Mouse (Mus musculus): Measurements from ENCODE around the gene Polr1d. TPM values are rescaled to one million over a fixed set of nuclear protein-coding genes. Genes with fewer than 3 reads are reported as not detected.

Gene Polr1d
- polyA plus RNA-seq, 1 experiment from 2014 or later: 118 TPM

DNA sequence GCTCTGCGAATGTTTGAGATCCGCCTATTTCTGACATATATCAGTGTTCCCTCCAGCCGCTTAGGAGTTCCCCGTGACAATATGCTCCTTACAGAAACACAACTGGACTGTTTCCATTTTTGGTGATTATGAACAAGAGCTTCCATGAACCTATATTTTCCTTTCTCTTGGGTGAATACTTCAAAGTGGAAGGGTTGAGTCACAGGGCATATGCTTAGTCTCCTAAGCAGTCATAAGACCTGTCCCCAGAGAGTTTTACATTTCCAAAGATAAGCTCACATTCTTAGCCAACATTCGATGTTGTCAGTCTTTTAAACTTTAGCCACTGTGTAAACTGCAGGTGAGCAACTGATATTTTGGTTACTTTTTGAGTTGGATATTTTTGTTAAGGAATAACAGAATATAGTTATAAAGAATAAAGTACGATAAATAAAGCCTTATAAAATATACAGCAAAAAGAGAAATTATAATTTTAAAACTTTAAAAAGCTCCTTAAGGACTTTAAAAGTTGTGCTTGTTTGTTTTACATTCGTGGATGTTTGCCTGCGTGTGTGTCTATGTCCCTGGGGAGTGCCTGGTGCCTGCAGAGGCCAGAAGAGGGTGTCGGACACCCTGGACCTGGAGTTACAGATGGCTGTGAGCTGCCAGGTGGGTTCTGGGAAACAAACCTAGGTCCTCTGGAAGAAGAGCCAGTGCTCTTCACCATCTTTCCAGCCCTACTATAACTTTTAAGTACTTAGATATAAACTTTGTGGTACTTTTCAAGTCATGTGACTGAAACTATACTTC lies 19.0 kb upstream of the Polr1d start:
- no peak for ATAC-seq
- H3K36me3 ChIP-seq (ENCODE audit: poor library complexity, severe bottlenecking): no peaks in the 10 kb centered on the region
- H3K9ac ChIP-seq: no peak overlapping the region
- WGBS: 91% methylated on average over 9 of the region's 9 CpGs
- no peak overlapping the region for H3K4me3 ChIP-seq
- H3K4me1 ChIP-seq: no peaks in the 10 kb centered on the region
- H3K9me3 ChIP-seq (replicated peaks): no peaks in the 10 kb centered on the region
- H3K4me2 ChIP-seq: no peak overlapping the region
- H3K27me3 ChIP-seq: no peaks in the 10 kb centered on the region
- no peak overlapping the region for H3K27ac ChIP-seq

DNA sequence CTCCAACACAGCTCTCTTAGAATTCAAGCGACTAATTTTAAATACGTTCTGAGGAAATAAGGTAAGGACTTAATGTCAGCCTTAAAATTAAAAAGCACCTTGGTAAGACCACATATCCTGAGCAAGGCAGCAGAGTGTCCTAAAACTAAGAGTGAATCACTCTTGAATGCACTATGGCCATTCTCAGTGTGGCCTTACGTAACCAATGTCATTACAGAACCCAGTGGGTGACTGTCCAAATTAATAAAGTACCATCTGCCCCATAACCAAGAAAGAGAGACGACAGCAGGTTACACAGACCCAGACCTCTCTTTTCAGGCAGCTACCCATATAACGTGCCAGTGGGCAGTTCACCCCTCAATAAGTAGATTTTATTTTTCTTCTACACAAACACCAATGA lies 18.2 kb upstream of the Polr1d start:
- Histone ChIP-seq H3K4me3 (no peak overlapping the region), H3K4me2 (no peak overlapping the region), H3K27ac (no peak overlapping the region), H3K9me3 (replicated peaks) (no peaks in the 10 kb centered on the region), H3K9ac (no peak overlapping the region), H3K27me3 (no peaks in the 10 kb centered on the region), H3K4me1 (no peaks in the 10 kb centered on the region), H3K36me3 (ENCODE audit: poor library complexity, severe bottlenecking) (no peaks in the 10 kb centered on the region)
- no peak for ATAC-seq
- WGBS: 87% methylated on average over 5 of the region's 5 CpGs

DNA sequence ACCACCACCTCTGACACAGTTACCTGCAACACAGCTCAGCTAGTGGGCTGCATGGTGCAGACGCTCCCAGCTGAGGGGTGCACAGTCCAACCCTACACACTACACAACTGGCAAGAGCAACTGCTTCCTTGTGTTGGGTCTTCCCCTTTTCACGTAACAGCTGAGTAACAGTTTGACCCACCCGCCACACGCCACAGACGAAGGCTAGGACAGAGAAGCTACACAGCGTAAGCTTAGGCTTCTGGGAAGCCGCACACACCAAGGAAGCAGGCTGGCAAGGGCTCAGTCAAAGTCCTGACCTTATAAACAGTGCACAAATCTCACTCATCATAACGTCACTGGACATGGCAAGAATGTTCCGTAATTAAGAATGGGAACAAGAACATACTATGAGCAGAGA lies 17.5 kb upstream of the Polr1d start:
- H3K4me2 ChIP-seq: no peak overlapping the region
- no peaks in the 10 kb centered on the region for H3K9me3 ChIP-seq (replicated peaks)
- H3K36me3 ChIP-seq (ENCODE audit: poor library complexity, severe bottlenecking): no peaks in the 10 kb centered on the region
- H3K27me3 ChIP-seq: no peaks in the 10 kb centered on the region
- H3K4me3 ChIP-seq: no peak overlapping the region
- no peaks in the 10 kb centered on the region for H3K4me1 ChIP-seq
- 84% methylated on average over 9 of the region's 9 CpGs for WGBS
- ATAC-seq: no peak
- no peak overlapping the region for H3K9ac ChIP-seq
- H3K27ac ChIP-seq: no peak overlapping the region

DNA sequence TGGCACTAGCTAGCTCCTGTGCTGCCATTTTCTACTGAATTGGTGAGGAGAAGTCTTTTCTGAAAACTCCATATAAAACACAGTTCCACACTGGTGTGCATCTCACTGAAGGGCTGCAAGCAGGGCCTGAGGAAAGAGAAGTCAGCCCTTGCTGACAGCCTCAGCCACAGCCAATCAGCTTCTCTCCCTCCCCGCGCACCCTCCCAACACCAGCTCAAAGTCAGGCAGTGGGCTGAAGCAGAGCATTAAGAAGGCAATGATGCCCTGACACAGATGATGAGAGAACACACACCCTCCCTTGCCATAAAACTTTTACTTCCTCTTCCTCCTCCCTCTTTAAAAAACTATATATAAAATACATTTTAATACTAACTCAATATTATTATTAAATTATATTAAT lies 16.8 kb upstream of the Polr1d start:
- Histone ChIP-seq H3K9me3 (replicated peaks) (no peaks in the 10 kb centered on the region), H3K27me3 (no peaks in the 10 kb centered on the region), H3K27ac (no peak overlapping the region), H3K9ac (no peak overlapping the region), H3K4me1 (no peaks in the 10 kb centered on the region), H3K4me3 (no peak overlapping the region), H3K4me2 (no peak overlapping the region), H3K36me3 (ENCODE audit: poor library complexity, severe bottlenecking) (no peaks in the 10 kb centered on the region)
- ATAC-seq: no peak
- 85% methylated on average over 2 of the region's 2 CpGs for WGBS

DNA sequence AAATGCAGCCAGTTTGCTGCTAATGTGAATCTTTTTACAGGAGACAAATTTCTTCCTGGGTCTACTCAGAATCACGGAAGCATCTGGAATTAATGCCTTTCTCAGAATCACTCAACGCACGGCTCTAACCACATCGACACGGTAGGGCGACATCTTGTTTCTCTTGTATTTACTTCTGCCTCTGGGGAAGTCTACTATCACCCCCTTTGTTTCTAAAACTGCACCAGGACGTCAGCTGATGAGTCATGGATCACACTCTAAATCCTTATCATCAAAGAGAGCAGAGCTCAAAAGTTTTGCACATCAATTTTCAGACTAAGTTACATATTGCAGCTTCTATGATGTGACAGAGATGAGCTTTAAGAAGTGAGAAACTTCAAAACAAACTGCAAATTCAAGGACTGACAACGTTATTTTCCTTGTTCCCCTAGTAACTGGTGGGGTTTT lies 13.6 kb upstream of the Polr1d start:
- no peaks in the 10 kb centered on the region for H3K27me3 ChIP-seq
- ATAC-seq: no peak
- no peak overlapping the region for H3K9ac ChIP-seq
- H3K4me1 ChIP-seq: no peaks in the 10 kb centered on the region
- no peaks in the 10 kb centered on the region for H3K36me3 ChIP-seq (ENCODE audit: poor library complexity, severe bottlenecking)
- H3K4me3 ChIP-seq: no peak overlapping the region
- no peaks in the 10 kb centered on the region for H3K9me3 ChIP-seq (replicated peaks)
- H3K27ac ChIP-seq: no peak overlapping the region
- 82% methylated on average over 8 of the region's 8 CpGs for WGBS
- no peak overlapping the region for H3K4me2 ChIP-seq

DNA sequence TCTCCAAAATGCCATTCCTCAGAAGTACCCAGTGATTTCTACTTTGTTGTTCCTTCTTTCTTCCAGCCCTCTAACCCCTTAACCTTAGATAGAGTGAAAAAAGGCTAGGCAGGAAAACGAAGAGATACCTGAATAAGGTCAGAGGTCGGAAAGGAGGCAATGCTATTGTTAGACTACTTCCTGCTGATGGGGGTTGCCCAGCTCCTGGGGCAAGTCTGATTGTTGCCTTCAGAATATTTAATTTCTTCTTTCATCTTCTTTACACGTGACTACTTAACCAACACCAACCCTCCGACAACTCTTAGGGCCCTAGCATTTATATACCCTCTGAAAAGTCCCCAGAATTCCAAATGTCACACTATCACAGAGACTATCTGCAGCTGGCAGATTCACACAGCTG lies 10.7 kb upstream of the Polr1d start:
- H3K36me3 ChIP-seq (ENCODE audit: poor library complexity, severe bottlenecking): no peaks in the 10 kb centered on the region
- no peak overlapping the region for H3K27ac ChIP-seq
- no peak overlapping the region for H3K4me2 ChIP-seq
- no peak for ATAC-seq
- H3K4me1 ChIP-seq: no peaks in the 10 kb centered on the region
- no peak overlapping the region for H3K4me3 ChIP-seq
- H3K27me3 ChIP-seq: no peaks in the 10 kb centered on the region
- H3K9ac ChIP-seq: no peak overlapping the region
- WGBS: 56% methylated on average over 4 of the region's 4 CpGs
- H3K9me3 ChIP-seq (replicated peaks): no peaks in the 10 kb centered on the region

DNA sequence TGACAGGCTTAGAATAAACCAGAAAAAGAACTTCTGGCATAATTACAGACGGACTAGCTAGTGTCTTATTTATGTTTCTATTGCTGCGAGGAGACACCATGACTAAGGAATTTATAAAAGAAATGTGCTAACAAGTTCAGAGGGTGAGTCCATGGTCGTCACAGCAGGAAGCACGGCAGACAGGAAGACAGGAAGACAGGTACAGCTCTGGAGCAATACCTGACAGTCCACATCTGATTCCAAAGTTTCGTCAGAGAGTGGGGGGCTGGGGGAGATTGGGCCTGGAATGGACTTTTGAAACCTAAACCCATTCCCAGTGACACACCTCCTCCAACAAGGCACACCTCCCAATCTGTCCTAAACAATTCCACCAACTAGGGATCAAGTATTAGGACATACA lies 9.9 kb upstream of the Polr1d start:
- 89% methylated on average over 5 of the region's 5 CpGs for WGBS
- no peaks in the 10 kb centered on the region for H3K27me3 ChIP-seq

DNA sequence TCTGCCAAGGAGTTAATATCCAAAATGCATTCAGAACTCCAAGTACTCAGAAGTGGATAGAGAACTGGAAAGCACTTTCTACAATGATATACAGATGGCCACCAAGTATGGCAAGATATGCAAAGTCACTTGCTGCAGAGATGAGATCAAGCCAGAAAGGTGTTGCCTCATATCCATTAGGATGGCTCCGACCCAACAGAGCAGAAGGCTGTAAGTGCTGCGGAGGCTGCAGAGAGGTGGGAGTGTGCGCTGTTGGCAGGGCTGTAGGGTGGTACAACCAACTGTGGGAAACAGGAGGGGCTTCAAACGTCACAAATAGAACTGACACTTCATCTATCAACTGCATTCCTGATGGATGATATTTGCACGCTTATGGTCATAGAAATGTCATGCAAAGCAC lies 8.0 kb upstream of the Polr1d start:
- H3K9ac ChIP-seq: no peak overlapping the region
- ATAC-seq: peak; percentile 82; the same call in 1 of the 2 replicates
- H3K4me1 ChIP-seq: no peaks in the 10 kb centered on the region
- no peaks in the 10 kb centered on the region for H3K9me3 ChIP-seq (replicated peaks)
- WGBS: 78% methylated on average over 5 of the region's 5 CpGs
- H3K4me3 ChIP-seq: no peak overlapping the region
- no peak overlapping the region for H3K27ac ChIP-seq
- H3K27me3 ChIP-seq: no peaks in the 10 kb centered on the region
- H3K4me2 ChIP-seq: no peak overlapping the region
- no peaks in the 10 kb centered on the region for H3K36me3 ChIP-seq (ENCODE audit: poor library complexity, severe bottlenecking)

More for the DNA sequence above, 9.9 kb upstream of the Polr1d start:
- no peak overlapping the region for H3K9ac ChIP-seq
- no peak overlapping the region for H3K27ac ChIP-seq
- no peaks in the 10 kb centered on the region for H3K4me1 ChIP-seq
- no peak overlapping the region for H3K4me2 ChIP-seq
- H3K36me3 ChIP-seq (ENCODE audit: poor library complexity, severe bottlenecking): no peaks in the 10 kb centered on the region
- H3K9me3 ChIP-seq (replicated peaks): no peaks in the 10 kb centered on the region
- no peak for ATAC-seq
- no peak overlapping the region for H3K4me3 ChIP-seq

DNA sequence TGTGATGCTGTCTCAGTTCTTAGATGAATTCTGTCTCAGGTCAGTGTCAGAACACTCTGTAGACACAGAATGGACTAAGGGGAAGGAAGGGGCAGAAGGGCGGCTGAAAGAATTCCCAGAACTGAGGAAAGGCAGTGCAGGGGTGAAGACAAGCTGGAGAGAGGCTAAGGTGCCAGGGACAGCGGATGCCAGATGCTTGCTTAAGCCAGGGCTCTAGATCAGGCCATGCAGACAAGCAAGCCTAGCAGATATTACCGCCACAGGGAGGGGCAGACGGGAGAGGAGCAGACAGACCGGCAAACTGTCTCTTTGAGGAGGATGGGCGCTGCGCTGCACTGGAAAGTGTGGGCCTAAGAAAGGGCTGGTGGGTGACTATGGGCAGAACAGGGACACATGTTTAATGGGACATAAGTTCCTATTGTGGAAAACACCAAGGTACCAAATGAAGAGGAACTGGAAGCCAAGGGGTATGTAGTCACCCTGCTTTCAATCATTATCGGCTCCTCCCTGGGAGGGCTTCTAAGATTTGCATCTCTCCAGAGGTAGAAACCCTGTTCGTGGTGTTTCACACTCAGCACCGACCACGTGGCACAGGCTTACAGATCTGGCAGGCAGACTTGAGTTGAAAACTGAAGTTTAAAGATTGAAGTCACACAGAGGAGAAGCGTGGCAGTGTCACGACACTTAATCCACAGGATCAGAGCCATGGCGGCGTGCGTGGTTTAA lies 5.9 kb upstream of the Polr1d start:
- 82% methylated on average over 16 of the region's 16 CpGs for WGBS
- no peak overlapping the region for H3K27ac ChIP-seq
- H3K36me3 ChIP-seq (ENCODE audit: poor library complexity, severe bottlenecking): no peaks in the 10 kb centered on the region
- no peaks in the 10 kb centered on the region for H3K27me3 ChIP-seq
- H3K4me3 ChIP-seq: no peak overlapping the region
- H3K4me1 ChIP-seq: peaks cover 9% of the 10 kb centered on the region
- ATAC-seq: no peak
- no peak overlapping the region for H3K9ac ChIP-seq
- no peaks in the 10 kb centered on the region for H3K9me3 ChIP-seq (replicated peaks)
- H3K4me2 ChIP-seq: no peak overlapping the region

DNA sequence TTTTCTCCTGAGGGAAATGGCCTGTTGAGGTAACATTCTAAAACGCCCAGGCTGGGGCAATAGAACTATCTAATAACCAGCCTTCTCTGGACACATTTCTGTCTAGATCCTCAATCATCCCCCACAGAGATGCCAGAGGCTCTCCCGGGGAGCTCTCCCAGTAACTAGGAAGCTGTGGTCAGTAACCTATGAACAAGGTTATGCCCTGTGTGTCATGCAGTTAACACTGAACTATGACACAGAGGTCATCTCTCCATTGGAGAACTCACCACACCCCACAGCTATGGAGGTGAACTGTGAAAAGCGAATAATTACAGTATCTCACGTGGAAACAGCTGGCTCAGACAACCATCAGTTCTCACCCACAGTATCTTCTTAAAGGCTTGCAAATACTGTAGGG lies 5.0 kb upstream of the Polr1d start:
- no peak overlapping the region for H3K4me2 ChIP-seq
- no peaks in the 10 kb centered on the region for H3K9me3 ChIP-seq (replicated peaks)
- no peak overlapping the region for H3K4me3 ChIP-seq
- no peak overlapping the region for H3K27ac ChIP-seq
- WGBS: 73% methylated on average over 4 of the region's 4 CpGs
- H3K27me3 ChIP-seq: no peaks in the 10 kb centered on the region
- peaks cover 9% of the 10 kb centered on the region for H3K4me1 ChIP-seq
- H3K36me3 ChIP-seq (ENCODE audit: poor library complexity, severe bottlenecking): no peaks in the 10 kb centered on the region
- no peak for ATAC-seq
- H3K9ac ChIP-seq: no peak overlapping the region

DNA sequence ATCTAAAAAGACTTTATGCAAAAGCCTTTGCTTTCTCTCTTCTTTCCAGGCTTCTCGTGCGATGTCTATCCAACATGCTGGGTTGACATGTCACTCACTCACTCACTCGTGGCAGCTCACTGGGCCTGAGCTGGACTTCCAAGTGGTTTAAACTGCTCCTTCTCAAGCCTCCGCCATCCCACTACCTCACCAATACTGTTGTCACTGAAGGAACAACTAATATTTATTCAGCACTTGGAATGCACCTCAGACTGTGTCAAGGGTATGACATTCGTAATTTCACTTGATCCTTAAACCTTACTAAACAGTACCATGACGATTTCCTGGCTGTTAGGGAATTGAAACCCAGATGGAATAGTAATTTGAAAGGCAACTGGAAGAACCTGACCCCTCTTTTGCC lies 3.0 kb upstream of the Polr1d start:
- Histone ChIP-seq H3K9me3 (replicated peaks) (no peaks in the 10 kb centered on the region), H3K4me2 (no peak overlapping the region), H3K27me3 (no peaks in the 10 kb centered on the region), H3K4me1 (peaks cover 20% of the 10 kb centered on the region), H3K36me3 (ENCODE audit: poor library complexity, severe bottlenecking) (no peaks in the 10 kb centered on the region), H3K27ac (no peak overlapping the region), H3K4me3 (no peak overlapping the region), H3K9ac (no peak overlapping the region)
- no peak for ATAC-seq
- 90% methylated on average over 6 of the region's 6 CpGs for WGBS

DNA sequence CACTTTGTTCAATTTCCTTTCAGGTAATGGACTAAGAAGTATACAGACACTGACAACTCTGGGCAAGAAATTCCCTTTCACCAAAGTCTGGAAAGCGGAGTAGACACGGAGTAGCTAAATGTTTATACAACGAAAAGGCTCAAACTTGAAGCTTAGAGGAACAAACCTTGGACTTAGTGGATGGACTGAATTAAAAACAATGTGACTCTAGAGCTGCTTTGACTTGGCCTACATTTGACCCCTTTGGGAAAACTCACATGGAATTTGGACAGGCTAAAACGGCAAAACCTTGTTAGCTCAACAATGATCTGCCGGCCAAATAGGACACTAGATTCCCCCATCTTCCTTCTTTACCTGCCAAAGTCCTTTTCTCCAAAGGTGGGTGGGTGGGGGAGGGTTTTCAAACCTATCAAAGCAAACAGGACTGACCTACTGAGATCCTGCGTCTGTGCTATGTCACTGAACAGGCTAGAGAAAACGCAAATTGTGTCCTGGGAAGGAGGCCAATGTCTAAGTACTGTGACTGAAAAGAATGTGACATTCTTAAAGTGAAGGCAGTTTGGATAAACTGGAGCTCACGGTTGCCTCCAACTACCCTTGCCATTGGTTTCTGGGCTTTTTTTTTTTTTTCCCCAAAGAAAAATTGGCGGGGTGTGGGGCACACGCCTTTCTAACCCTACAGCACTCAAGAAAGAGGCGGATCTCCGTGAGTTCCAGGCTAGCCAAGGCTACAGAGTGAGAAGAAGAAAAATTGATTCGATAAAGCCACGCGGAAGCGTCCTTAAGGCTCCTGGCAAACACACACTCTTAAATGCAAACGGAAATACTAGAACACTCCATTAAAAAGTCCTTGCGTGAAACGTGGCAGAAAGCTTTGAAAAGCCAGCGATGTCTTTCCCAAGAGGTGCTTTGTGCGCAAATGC lies 1.5 kb upstream of the Polr1d start:
- no peaks in the 10 kb centered on the region for H3K27me3 ChIP-seq
- H3K9me3 ChIP-seq (replicated peaks): no peaks in the 10 kb centered on the region
- ATAC-seq: no peak
- 17% methylated on average over 21 of the region's 21 CpGs for WGBS
- no peak overlapping the region for H3K27ac ChIP-seq
- H3K4me1 ChIP-seq: peaks cover 21% of the 10 kb centered on the region
- H3K36me3 ChIP-seq (ENCODE audit: poor library complexity, severe bottlenecking): peaks cover 7% of the 10 kb centered on the region; the same call in 1 of the 2 replicates
- H3K4me3 ChIP-seq: peak overlapping the region; percentile 79
- H3K9ac ChIP-seq: peak overlapping the region; percentile 74
- peak overlapping the region; percentile 89 for H3K4me2 ChIP-seq

All from forebrain, embryonic 13.5 days (tissue).